12 mouse cellular contexts compared by ENCODE assay signal in genomic region chr5:85571381-85571780, GRCm38 (mm10).
DNase-seq lines count a peak whose midpoint lies in the region; ATAC-seq and TF ChIP-seq lines count a peak whose summit lies in the region.
"Had no signal": no experiment of that assay in that cellular context is flagged by ENCODE, and none has a peak within 500 bp of the region (broad histone marks: within the 10 kb centered on the region; RNA-seq: fewer than 3 reads in every experiment).

No protein-coding gene starts in this region.

- 76% methylated on average over 3 of the region's 3 CpGs for WGBS in hindbrain, embryonic 13.5 days
- WGBS in hindbrain, embryonic 11.5 days = 85% methylated on average over 3 of the region's 3 CpGs
- 59% methylated on average over 3 of the region's 3 CpGs for WGBS in midbrain, embryonic 16.5 days
- 88% methylated on average over 3 of the region's 3 CpGs for WGBS in midbrain, embryonic 11.5 days
- WGBS in midbrain, postnatal 0 days = 50% methylated on average over 3 of the region's 3 CpGs

- no peaks in the 10 kb centered on the region for H3K27me3 ChIP-seq in hindbrain, embryonic 13.5 days
- no peaks in the 10 kb centered on the region for H3K27me3 ChIP-seq in hindbrain, embryonic 11.5 days (ENCODE audit: control insufficient read depth, insufficient read depth, low read length)
- H3K27me3 ChIP-seq in midbrain, embryonic 16.5 days (ENCODE audit: control insufficient read depth, insufficient read depth, low read depth, low read length) = no peaks in the 10 kb centered on the region
- no peaks in the 10 kb centered on the region for H3K27me3 ChIP-seq in midbrain, embryonic 11.5 days (ENCODE audit: control insufficient read depth, insufficient read depth, low read length)
- no peaks in the 10 kb centered on the region for H3K27me3 ChIP-seq in midbrain, postnatal 0 days (ENCODE audit: insufficient read depth, low read length)
- H3K27me3 ChIP-seq: intestine, embryonic 15.5 days; liver, embryonic 12.5 days had no signal

- no peaks in the 10 kb centered on the region for H3K4me1 ChIP-seq in hindbrain, embryonic 13.5 days (replicated peaks)
- H3K4me1 ChIP-seq in hindbrain, embryonic 11.5 days (replicated peaks; ENCODE audit: control insufficient read depth, insufficient read depth, low read length) = no peaks in the 10 kb centered on the region
- no peaks in the 10 kb centered on the region for H3K4me1 ChIP-seq in midbrain, embryonic 16.5 days (ENCODE audit: control insufficient read depth, insufficient read depth, low read length)
- H3K4me1 ChIP-seq in midbrain, embryonic 11.5 days (ENCODE audit: control insufficient read depth, insufficient read depth, low read length) = no peaks in the 10 kb centered on the region
- H3K4me1 ChIP-seq in midbrain, postnatal 0 days (ENCODE audit: insufficient read depth, low read length) = no peaks in the 10 kb centered on the region
- H3K4me1 ChIP-seq: intestine, embryonic 15.5 days; liver, embryonic 12.5 days had no signal

- no peaks in the 10 kb centered on the region for H3K36me3 ChIP-seq in hindbrain, embryonic 13.5 days
- no peaks in the 10 kb centered on the region for H3K36me3 ChIP-seq in hindbrain, embryonic 11.5 days (ENCODE audit: control insufficient read depth, insufficient read depth, low read length)
- no peaks in the 10 kb centered on the region for H3K36me3 ChIP-seq in midbrain, embryonic 16.5 days (ENCODE audit: control insufficient read depth, insufficient read depth, low read length)
- H3K36me3 ChIP-seq in midbrain, embryonic 11.5 days (ENCODE audit: control insufficient read depth, insufficient read depth, low read length) = no peaks in the 10 kb centered on the region
- no peaks in the 10 kb centered on the region for H3K36me3 ChIP-seq in midbrain, postnatal 0 days (ENCODE audit: insufficient read depth, low read length)
- H3K36me3 ChIP-seq: intestine, embryonic 15.5 days; liver, embryonic 12.5 days had no signal

- ATAC-seq in hindbrain, embryonic 13.5 days (ENCODE audit: low FRiP score) = peak; percentile 75
- ATAC-seq in hindbrain, embryonic 11.5 days (ENCODE audit: low FRiP score) = no peak
- ATAC-seq in midbrain, embryonic 16.5 days = peak; percentile 60
- no peak for ATAC-seq in midbrain, embryonic 11.5 days (ENCODE audit: low FRiP score)
- ATAC-seq in midbrain, postnatal 0 days (ENCODE audit: low FRiP score) = no peak; the same call in 1 of the 2 replicates
- ATAC-seq: intestine, embryonic 15.5 days; liver, embryonic 12.5 days had no signal

- no peak for DNase-seq in hindbrain, embryonic 11.5 days (ENCODE audit: low spot score)
- no peak for DNase-seq in midbrain, embryonic 11.5 days (ENCODE audit: low spot score, missing footprints)
- peak; percentile 88 for DNase-seq in cerebellum, postnatal 10 days
- DNase-seq in midbrain, postnatal 0 days (ENCODE audit: low spot score) = peak; percentile 83
- no peak for DNase-seq in yolk sac, embryonic 10.5 days (ENCODE audit: low spot score)
- DNase-seq in embryo, embryonic 11 days = no peak
- DNase-seq: adrenal gland, adult 2 months; thymus, postnatal 4 days had no signal

- H3K9me3 ChIP-seq in hindbrain, embryonic 13.5 days = no peaks in the 10 kb centered on the region
- H3K9me3 ChIP-seq in hindbrain, embryonic 11.5 days (ENCODE audit: control insufficient read depth, low read length) = no peaks in the 10 kb centered on the region
- H3K9me3 ChIP-seq in midbrain, embryonic 16.5 days (replicated peaks; ENCODE audit: control insufficient read depth, low read length, poor library complexity, severe bottlenecking) = no peaks in the 10 kb centered on the region
- no peaks in the 10 kb centered on the region for H3K9me3 ChIP-seq in midbrain, embryonic 11.5 days (ENCODE audit: control insufficient read depth, low read length)
- H3K9me3 ChIP-seq in midbrain, postnatal 0 days (ENCODE audit: low read length) = no peaks in the 10 kb centered on the region
- H3K9me3 ChIP-seq: intestine, embryonic 15.5 days; liver, embryonic 12.5 days had no signal

- H3K4me2 ChIP-seq in hindbrain, embryonic 13.5 days = no peak overlapping the region
- H3K4me2 ChIP-seq in hindbrain, embryonic 11.5 days (replicated peaks; ENCODE audit: low read depth, low read length) = no peak overlapping the region
- H3K4me2 ChIP-seq in midbrain, embryonic 16.5 days (ENCODE audit: low read length) = no peak overlapping the region
- H3K4me2 ChIP-seq in midbrain, embryonic 11.5 days = no peak overlapping the region
- no peak overlapping the region for H3K4me2 ChIP-seq in midbrain, postnatal 0 days (ENCODE audit: low read depth, low read length, poor library complexity, severe bottlenecking)
- H3K4me2 ChIP-seq: intestine, embryonic 15.5 days; liver, embryonic 12.5 days had no signal

- no peak overlapping the region for H3K27ac ChIP-seq in hindbrain, embryonic 13.5 days
- no peak overlapping the region for H3K27ac ChIP-seq in hindbrain, embryonic 11.5 days (ENCODE audit: low read depth, low read length)
- H3K27ac ChIP-seq in midbrain, embryonic 16.5 days (ENCODE audit: low read length) = no peak overlapping the region
- H3K27ac ChIP-seq in midbrain, embryonic 11.5 days (ENCODE audit: low read depth, low read length) = no peak overlapping the region
- 0 out of 2 replicates have a peak overlapping the region, but pooled peaks have one; percentile 26 for H3K27ac ChIP-seq in midbrain, postnatal 0 days (ENCODE audit: low read depth, low read length)
- H3K27ac ChIP-seq: intestine, embryonic 15.5 days; liver, embryonic 12.5 days had no signal

- no peak for TF ChIP-seq CTCF in midbrain, postnatal 0 days (IDR thresholded peaks at IDR 0.05)

- H3K9ac ChIP-seq in hindbrain, embryonic 13.5 days = no peak overlapping the region
- H3K9ac ChIP-seq in hindbrain, embryonic 11.5 days (ENCODE audit: low read depth, low read length) = no peak overlapping the region
- no peak overlapping the region for H3K9ac ChIP-seq in midbrain, embryonic 16.5 days (ENCODE audit: low read depth, low read length)
- H3K9ac ChIP-seq in midbrain, embryonic 11.5 days (ENCODE audit: low read length) = no peak overlapping the region
- no peak overlapping the region for H3K9ac ChIP-seq in midbrain, postnatal 0 days (replicated peaks; ENCODE audit: low read length, poor library complexity, severe bottlenecking)
- H3K9ac ChIP-seq: intestine, embryonic 15.5 days; liver, embryonic 12.5 days had no signal

- no peak overlapping the region for H3K4me3 ChIP-seq in hindbrain, embryonic 13.5 days
- no peak overlapping the region for H3K4me3 ChIP-seq in hindbrain, embryonic 11.5 days (ENCODE audit: low read depth, low read length)
- no peak overlapping the region for H3K4me3 ChIP-seq in midbrain, embryonic 16.5 days (ENCODE audit: low read depth, low read length)
- H3K4me3 ChIP-seq in midbrain, embryonic 11.5 days (ENCODE audit: low read depth, low read length) = no peak overlapping the region
- no peak overlapping the region for H3K4me3 ChIP-seq in midbrain, postnatal 0 days (ENCODE audit: low read depth, low read length)
- H3K4me3 ChIP-seq: intestine, embryonic 15.5 days; liver, embryonic 12.5 days had no signal

Comparison
In these comparisons a context has a peak if more than half of its experiments do, and no peak if none do; other contexts are left out.
1. ATAC-seq: peak in hindbrain, embryonic 13.5 days (single experiment) and midbrain, embryonic 16.5 days (single experiment); none in hindbrain, embryonic 11.5 days (single experiment), midbrain, embryonic 11.5 days (single experiment) and midbrain, postnatal 0 days (single experiment).
2. DNase-seq: peak in cerebellum, postnatal 10 days (2 of 2) and midbrain, postnatal 0 days (single experiment); none in hindbrain, embryonic 11.5 days (single experiment), midbrain, embryonic 11.5 days (single experiment), yolk sac, embryonic 10.5 days (single experiment) and embryo, embryonic 11 days (single experiment).